Mouse (Mus musculus) limb, embryonic 10.5 days (tissue): ENCODE data around the gene Dld. TPM values are rescaled to one million over a fixed set of nuclear protein-coding genes. Genes with fewer than 3 reads are reported as not detected.

Experiments
- DNase-seq: peaks from one replicate; pipeline ENCODE4 v3.0.0-alpha.2; 2017; ENCODE audit warnings: low spot score
- H3K27ac ChIP-seq: fragments of 300-500 bp; sonication (generic); 2 replicates; pipeline ENCODE4 v1.5.1; 2016; ENCODE audit warnings: mild to moderate bottlenecking
- H3K27me3 ChIP-seq: fragments of 300-500 bp; sonication (generic); 2 replicates; pipeline ENCODE4 v1.6.1; 2016; ENCODE audit warnings: low read depth, mild to moderate bottlenecking; ENCODE audit not compliant: poor library complexity, severe bottlenecking
- H3K36me3 ChIP-seq: fragments of 300-500 bp; sonication (generic); 2 replicates; pipeline ENCODE4 v1.6.1; 2016; ENCODE audit warnings: mild to moderate bottlenecking, moderate library complexity
- H3K4me1 ChIP-seq: fragments of 300-500 bp; sonication (generic); 2 replicates; pipeline ENCODE4 v1.6.1; 2016
- H3K4me3 ChIP-seq: fragments of 300-500 bp; sonication (generic); 2 replicates; pipeline ENCODE4 v1.5.1; 2016; ENCODE audit warnings: mild to moderate bottlenecking, moderate library complexity
- H3K9me3 ChIP-seq: fragments of 300-500 bp; sonication (generic); replicated peaks from 2 replicates; pipeline ENCODE4 v1.6.1; 2016; ENCODE audit warnings: mild to moderate bottlenecking
- WGBS: fragments of 180-500 bp; shearing (Covaris S2); methylation state at CpG from one replicate; pipeline ENCODE4 v1.1.7; 2016; 5-methylcytosine and 5-hydroxymethylcytosine counted together
- polyA plus RNA-seq: library from polyadenylated mRNA; unstranded; fragments of >200 nt; fragmentation: Nextera tagmentation; extraction: Ambion mirVana; gene quantifications from 2 replicates; pipeline ENCODE4 v1.2.1, GENCODE M21; 2016

Dld gene
- polyA plus RNA-seq, 1 experiment from 2014 or later = 155 TPM

DNA sequence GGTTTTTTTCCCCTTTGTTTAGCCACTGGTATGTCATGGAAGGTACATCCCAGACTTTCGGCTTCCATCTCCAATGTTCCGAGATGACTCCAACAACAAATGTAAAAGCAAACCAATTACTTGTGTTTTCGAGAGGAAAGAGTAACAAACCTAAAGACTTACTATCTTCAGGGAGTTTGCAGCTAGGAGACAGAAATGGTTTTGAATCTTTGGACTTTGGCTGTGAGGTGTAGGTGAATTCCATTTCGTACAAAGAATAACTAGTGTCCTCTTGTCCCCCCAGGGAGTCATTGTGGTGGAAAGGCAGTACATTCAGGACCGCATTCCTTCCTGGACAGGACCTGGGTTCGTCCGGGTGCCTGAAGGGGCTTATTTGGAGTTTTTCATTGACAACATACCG, 52.7 kb downstream of the Dld start:
- 92% methylated on average over 8 of the region's 8 CpGs for WGBS
- no peak overlapping the region for H3K4me3 ChIP-seq
- no peaks in the 10 kb centered on the region for H3K27me3 ChIP-seq
- H3K36me3 ChIP-seq = peaks cover 77% of the 10 kb centered on the region
- H3K27ac ChIP-seq = no peak overlapping the region
- H3K4me1 ChIP-seq = peaks cover 56% of the 10 kb centered on the region
- DNase-seq = no peak
- H3K9me3 ChIP-seq = no peaks in the 10 kb centered on the region

DNA sequence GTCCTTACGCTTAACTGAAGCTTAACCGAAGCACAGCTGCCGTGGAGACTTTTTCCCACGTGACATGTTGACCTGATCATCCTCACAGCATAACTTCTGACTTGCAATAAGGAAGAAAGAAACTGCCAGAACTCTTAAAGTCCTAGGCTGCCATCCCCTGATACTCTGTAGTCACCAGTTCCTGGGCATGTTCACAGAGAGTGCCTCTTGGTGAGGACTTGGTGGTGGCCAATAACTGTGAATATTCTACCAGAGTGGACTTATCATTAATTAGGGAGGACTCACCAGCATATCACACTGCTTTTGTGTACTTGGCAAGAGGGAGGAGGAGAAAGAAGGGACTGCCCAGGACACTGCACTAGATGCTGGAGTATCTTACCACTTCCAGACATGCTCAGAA, 53.1 kb downstream of the Dld start:
- H3K9me3 ChIP-seq = no peaks in the 10 kb centered on the region
- 92% methylated on average over 4 of the region's 4 CpGs for WGBS
- H3K4me1 ChIP-seq = peaks cover 56% of the 10 kb centered on the region
- no peak overlapping the region for H3K27ac ChIP-seq
- DNase-seq = no peak
- H3K4me3 ChIP-seq = no peak overlapping the region
- no peaks in the 10 kb centered on the region for H3K27me3 ChIP-seq
- H3K36me3 ChIP-seq = peaks cover 75% of the 10 kb centered on the region

DNA sequence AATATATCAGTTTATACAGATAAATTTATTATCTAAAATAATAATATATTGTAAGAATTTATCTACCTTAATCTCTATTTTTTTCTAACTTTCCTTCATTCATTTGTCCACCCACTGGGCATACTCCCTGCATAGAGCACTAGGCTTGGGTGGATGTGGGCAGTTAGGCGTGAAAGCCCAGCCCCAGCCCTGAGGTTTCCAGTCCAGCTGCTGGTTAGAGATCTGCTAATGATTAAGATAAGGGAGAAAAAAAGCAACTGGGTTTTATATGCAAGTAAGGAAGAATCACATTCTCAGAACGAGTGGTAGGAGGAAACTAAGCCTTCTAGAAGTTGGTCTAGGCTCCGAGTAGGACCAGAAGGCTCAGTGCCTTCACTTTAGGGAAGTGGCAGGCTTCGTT, 55.2 kb downstream of the Dld start:
- peaks cover 42% of the 10 kb centered on the region for H3K4me1 ChIP-seq
- no peaks in the 10 kb centered on the region for H3K27me3 ChIP-seq
- H3K9me3 ChIP-seq = no peaks in the 10 kb centered on the region
- DNase-seq = no peak
- H3K36me3 ChIP-seq = peaks cover 73% of the 10 kb centered on the region
- H3K27ac ChIP-seq = 0 out of 2 replicates have a peak overlapping the region, but pooled peaks have one; percentile 2
- H3K4me3 ChIP-seq = no peak overlapping the region
- 57% methylated on average over 4 of the region's 4 CpGs for WGBS

DNA sequence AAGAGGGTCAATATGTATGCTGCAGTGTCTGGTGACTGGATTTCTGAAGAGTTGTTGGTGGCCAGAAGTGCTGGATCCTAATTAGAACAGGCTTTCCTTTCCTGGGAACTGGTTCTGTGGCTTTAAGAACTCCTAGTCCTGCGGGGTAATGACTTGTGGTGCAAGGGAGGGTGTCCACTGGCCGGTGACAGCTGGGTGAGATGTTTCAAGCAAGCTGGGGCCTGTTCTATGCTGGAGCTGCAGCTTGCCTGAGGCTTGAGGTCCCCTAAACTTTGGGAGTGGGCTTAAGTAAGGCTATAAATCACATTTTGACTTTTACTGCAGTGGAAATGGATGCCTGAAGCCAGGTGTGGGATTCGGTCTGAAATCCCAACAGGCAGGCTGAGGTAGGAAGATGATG, 55.7 kb downstream of the Dld start:
- Histone ChIP-seq H3K9me3 (no peaks in the 10 kb centered on the region), H3K27me3 (no peaks in the 10 kb centered on the region), H3K27ac (peak overlapping the region; percentile 74; the same call in 1 of the 2 replicates), H3K36me3 (peaks cover 73% of the 10 kb centered on the region), H3K4me1 (peaks cover 42% of the 10 kb centered on the region), H3K4me3 (no peak overlapping the region; the same call in 1 of the 2 replicates)
- peak; percentile 61 for DNase-seq
- WGBS = 10% methylated on average over 3 of the region's 3 CpGs

DNA sequence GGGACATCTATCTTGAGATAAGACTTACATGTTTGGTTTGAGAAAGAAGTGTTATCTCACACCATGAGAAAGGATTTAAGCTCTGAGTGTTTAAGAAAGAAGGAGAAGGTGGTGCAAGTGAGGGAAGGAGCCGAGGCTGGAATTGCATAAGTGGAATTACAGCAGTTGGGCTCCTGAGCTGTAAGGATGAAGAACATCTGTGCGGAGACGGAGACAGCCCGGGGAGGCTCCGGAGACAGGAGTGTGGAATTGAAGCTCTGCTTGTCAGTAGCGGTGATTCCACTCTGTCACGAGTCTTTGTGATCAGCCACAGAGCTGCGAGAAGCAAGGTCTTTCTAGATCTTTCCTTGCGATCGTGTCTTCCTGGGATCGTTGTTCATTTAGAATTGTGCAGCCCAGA, 56.3 kb downstream of the Dld start:
- Histone ChIP-seq H3K4me1 (peaks cover 42% of the 10 kb centered on the region), H3K27ac (peak overlapping the region; percentile 74), H3K27me3 (no peaks in the 10 kb centered on the region), H3K4me3 (no peak overlapping the region), H3K36me3 (peaks cover 73% of the 10 kb centered on the region), H3K9me3 (no peaks in the 10 kb centered on the region)
- no peak for DNase-seq
- 59% methylated on average over 11 of the region's 11 CpGs for WGBS

DNA sequence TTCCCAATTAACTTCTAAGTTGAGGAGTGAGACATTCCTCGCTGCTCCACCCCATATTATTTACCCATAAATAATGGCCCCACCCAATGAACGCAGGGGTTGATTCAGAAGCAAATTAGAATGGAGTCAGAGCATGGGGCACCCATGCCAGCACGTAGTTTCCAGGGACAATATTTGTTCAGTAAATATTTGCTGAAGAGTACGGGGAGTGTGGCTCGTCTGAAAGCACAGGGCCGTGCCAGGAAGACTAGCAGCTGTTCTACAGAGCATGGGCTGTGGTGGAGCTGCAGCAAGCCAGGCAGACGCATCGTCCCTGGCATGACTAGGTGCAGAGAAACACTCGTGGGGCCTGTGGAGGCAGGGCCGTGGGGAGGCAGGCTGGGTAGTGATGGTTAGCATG, 56.7 kb downstream of the Dld start:
- H3K27ac ChIP-seq = peak overlapping the region; percentile 74; the same call in 1 of the 2 replicates
- DNase-seq = no peak
- no peaks in the 10 kb centered on the region for H3K9me3 ChIP-seq
- H3K36me3 ChIP-seq = peaks cover 73% of the 10 kb centered on the region
- no peaks in the 10 kb centered on the region for H3K27me3 ChIP-seq
- 62% methylated on average over 10 of the region's 10 CpGs for WGBS
- H3K4me3 ChIP-seq = no peak overlapping the region
- peaks cover 42% of the 10 kb centered on the region for H3K4me1 ChIP-seq

DNA sequence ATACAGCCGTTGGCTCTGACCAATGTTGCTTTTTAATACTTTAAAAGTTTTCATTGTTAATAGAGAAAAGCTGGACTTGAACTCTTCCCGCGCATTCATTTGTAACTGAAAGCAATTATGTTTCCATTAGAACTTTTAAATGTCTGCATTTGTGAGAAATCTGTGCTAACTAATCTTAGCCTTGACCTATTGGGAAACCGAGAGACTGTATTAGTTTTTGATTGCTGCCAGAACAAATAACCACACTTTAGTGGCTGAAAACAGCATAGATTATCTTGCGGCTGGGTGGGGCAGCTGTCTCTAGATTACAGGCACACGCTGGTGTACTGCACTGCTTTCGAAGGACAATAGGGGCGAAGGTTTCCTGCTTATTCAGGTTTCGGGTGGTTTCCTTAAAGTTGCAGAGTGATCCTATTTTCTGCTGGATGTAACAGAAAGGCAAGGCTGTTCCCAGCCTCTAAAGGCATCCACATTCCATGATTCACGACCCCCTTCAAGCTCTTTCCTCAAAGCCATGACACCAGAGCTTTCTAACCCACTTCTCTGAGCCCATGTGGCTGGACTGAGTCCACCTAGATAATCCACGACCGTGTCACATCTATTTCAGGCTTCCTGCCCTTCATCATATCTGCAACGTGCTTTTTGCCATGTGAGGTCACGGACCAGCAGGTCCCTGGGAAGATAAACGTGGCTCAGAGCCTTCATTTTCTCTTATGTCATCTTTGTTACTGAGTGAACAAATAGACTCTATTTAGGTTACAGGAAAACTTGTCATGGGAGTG, 57.7 kb downstream of the Dld start:
- Histone ChIP-seq H3K4me3 (no peak overlapping the region), H3K36me3 (peaks cover 73% of the 10 kb centered on the region), H3K27me3 (no peaks in the 10 kb centered on the region), H3K4me1 (peaks cover 42% of the 10 kb centered on the region), H3K9me3 (no peaks in the 10 kb centered on the region), H3K27ac (no peak overlapping the region)
- no peak for DNase-seq
- 79% methylated on average over 15 of the region's 15 CpGs for whole genome bisulfite sequencing

DNA sequence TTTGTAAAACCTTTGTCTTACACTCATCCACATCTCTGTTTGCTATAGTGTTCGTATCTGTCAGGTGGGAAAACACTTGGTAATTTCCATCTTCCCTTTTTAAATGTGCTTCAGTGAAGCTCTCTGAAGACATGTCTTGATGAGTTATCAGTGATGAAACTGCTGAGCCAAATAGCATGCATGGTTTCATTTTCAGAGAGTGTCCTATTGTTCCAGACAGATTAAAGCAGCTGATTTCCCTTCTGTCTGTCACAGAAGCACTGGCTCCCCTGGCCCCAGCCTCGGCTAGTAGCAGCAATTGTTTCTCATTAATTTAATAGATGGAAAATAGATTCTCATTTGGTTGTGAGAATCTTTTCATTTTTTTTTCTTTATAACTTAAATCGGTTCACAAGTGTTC, 60.3 kb downstream of the Dld start:
- WGBS = 88% methylated on average over 3 of the region's 3 CpGs
- Histone ChIP-seq H3K27ac (no peak overlapping the region), H3K27me3 (no peaks in the 10 kb centered on the region), H3K9me3 (no peaks in the 10 kb centered on the region), H3K4me3 (no peak overlapping the region), H3K36me3 (peaks cover 82% of the 10 kb centered on the region), H3K4me1 (peaks cover 24% of the 10 kb centered on the region)
- no peak for DNase-seq

DNA sequence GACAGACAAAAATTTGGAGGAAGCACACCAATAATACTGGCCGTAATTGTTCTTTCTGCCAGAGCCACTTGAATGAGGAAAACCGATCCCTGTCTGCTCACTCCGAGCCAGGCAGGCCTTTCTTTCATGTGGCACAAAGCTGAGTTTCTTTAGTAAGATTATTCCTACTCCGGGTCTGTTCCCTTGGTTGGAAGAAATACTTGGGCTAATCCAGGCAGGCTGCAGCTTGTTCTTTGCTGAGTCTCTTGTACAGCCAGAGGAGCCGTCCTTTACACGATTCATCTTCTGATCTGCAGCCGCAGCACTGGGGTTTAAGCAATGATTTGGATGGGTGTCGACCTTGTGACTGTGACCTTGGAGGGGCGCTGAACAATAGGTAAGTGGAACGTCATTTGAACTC, 62.2 kb downstream of the Dld start:
- 90% methylated on average over 10 of the region's 10 CpGs for WGBS
- Histone ChIP-seq H3K36me3 (peaks cover 95% of the 10 kb centered on the region), H3K4me3 (no peak overlapping the region), H3K27me3 (no peaks in the 10 kb centered on the region), H3K4me1 (peaks cover 6% of the 10 kb centered on the region), H3K27ac (no peak overlapping the region), H3K9me3 (no peaks in the 10 kb centered on the region)
- no peak for DNase-seq

DNA sequence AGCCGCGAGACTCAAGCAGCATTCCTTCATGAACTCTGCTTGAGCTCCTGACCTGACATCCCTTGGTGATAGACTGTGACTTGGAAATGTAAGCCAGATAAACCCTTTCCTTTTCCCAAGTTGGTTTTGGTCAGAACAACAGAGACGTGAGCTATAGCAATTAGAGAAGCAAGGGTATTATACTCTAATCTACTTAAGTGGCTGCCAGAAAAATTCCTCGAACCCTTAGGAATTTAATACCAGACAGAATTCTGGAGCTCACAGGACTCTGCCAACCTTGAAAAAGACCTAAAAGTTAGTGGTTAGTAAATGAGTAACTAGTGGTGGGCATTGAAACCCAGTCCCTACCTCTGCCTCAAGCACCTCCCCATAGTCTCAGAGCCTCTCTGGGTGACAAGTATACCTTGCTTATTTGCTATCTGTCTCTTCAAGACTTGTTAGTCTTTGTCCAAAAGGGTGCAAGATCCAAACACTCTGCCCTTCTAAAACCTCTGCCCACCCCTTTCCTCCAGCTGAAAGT, 67.6 kb downstream of the Dld start:
- DNase-seq = no peak
- Histone ChIP-seq H3K4me1 (no peaks in the 10 kb centered on the region), H3K4me3 (no peak overlapping the region), H3K27ac (no peak overlapping the region), H3K36me3 (peaks cover 99% of the 10 kb centered on the region), H3K27me3 (no peaks in the 10 kb centered on the region), H3K9me3 (no peaks in the 10 kb centered on the region)
- 87% methylated on average over 4 of the region's 4 CpGs for WGBS

DNA sequence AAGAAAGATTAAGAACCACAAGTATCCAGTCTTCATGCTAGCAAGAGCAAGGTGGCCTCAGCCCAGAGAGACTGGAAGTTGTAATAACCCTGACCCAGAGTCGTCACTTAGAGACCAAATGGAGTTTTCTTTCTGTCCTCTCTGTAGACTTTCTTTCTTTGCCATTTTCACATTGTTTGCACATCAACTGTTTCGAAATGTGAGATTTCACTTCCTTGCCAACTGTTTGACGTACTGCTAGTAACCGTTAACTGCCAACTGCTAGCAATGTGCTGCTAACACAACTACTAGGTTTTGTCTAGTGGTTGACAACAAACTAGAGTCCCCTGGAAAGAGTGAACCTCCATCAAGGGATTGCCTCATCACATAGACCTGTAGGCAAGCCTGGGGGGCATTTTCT, 68.1 kb downstream of the Dld start:
- Histone ChIP-seq H3K36me3 (peaks cover 99% of the 10 kb centered on the region), H3K27ac (no peak overlapping the region), H3K4me1 (no peaks in the 10 kb centered on the region), H3K9me3 (no peaks in the 10 kb centered on the region), H3K27me3 (no peaks in the 10 kb centered on the region), H3K4me3 (no peak overlapping the region)
- no peak for DNase-seq
- WGBS = 93% methylated on average over 4 of the region's 4 CpGs

DNA sequence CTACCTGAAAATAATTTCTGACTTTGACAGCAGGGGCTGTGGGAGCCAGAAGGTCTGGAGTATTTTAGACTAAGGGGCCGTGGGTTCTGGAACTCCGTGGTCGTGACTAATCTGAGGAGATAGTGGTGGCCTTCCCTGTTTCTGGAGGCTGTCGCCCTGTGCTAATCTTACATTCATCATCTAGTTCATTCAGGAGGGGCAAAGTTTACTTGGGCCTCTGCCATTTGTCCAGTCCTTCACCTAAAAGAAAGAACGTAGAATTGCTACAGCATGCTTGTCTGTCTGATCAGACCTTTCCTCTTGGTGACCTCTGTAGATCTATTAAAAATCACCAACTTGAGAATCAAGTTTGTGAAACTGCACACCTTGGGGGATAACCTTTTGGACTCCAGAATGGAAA, 69.0 kb downstream of the Dld start:
- Histone ChIP-seq H3K27me3 (no peaks in the 10 kb centered on the region), H3K4me1 (no peaks in the 10 kb centered on the region), H3K36me3 (peaks cover 99% of the 10 kb centered on the region), H3K9me3 (no peaks in the 10 kb centered on the region), H3K27ac (no peak overlapping the region), H3K4me3 (no peak overlapping the region)
- 89% methylated on average over 5 of the region's 5 CpGs for WGBS
- no peak for DNase-seq
